Mouse (Mus musculus) hindbrain, embryonic 12.5 days (tissue): ENCODE results near the gene Prom1. TPM values are rescaled to one million over a fixed set of nuclear protein-coding genes. Genes with fewer than 3 reads are reported as not detected.
"Not testable (repeated sequence)": the region's sequence is repeated elsewhere in the genome, so short reads cannot be mapped to it uniquely, and the experiment has no call there.

Experiments used
- ATAC-seq: fragments of 200-750 bp; cut with Nextera tagmentation; 2 replicates; pipeline ENCODE4 v1.8.0; 2017; ENCODE audit warnings: moderate TSS enrichment; ENCODE audit not compliant: low FRiP score
- H3K27ac ChIP-seq: fragments of 300-500 bp; sonication (generic); 2 replicates; pipeline ENCODE4 v1.5.1; 2016; ENCODE audit warnings: mild to moderate bottlenecking
- H3K27me3 ChIP-seq: fragments of 300-500 bp; sonication (generic); 2 replicates; pipeline ENCODE4 v1.6.1; 2016; ENCODE audit warnings: mild to moderate bottlenecking
- H3K36me3 ChIP-seq: fragments of 300-500 bp; sonication (generic); 2 replicates; pipeline ENCODE4 v1.6.1; 2016; ENCODE audit warnings: mild to moderate bottlenecking
- H3K4me1 ChIP-seq: fragments of 300-500 bp; sonication (generic); 2 replicates; pipeline ENCODE4 v1.6.1; 2016
- H3K4me2 ChIP-seq: fragments of 300-500 bp; sonication (generic); replicated peaks from 2 replicates; pipeline ENCODE4 v1.6.1; 2016; ENCODE audit warnings: mild to moderate bottlenecking
- H3K4me3 ChIP-seq: fragments of 300-500 bp; sonication (generic); 2 replicates; pipeline ENCODE4 v1.5.1; 2016; ENCODE audit warnings: mild to moderate bottlenecking
- H3K9ac ChIP-seq: fragments of 300-500 bp; sonication (generic); 2 replicates; pipeline ENCODE4 v1.6.1; 2016; ENCODE audit warnings: mild to moderate bottlenecking, moderate library complexity
- H3K9me3 ChIP-seq: fragments of 300-500 bp; sonication (generic); replicated peaks from 2 replicates; pipeline ENCODE4 v1.6.1; 2016; ENCODE audit warnings: mild to moderate bottlenecking
- WGBS: fragments of 180-500 bp; shearing (Covaris S2); methylation state at CpG from one replicate; pipeline ENCODE4 v1.1.7; 2016; 5-methylcytosine and 5-hydroxymethylcytosine counted together
- polyA plus RNA-seq: library from polyadenylated mRNA; unstranded; fragments of >200 nt; fragmentation: Nextera tagmentation; extraction: Ambion mirVana; gene quantifications from 2 replicates; pipeline ENCODE4 v1.2.1, GENCODE M21; 2016

The Prom1 gene
- 88.3 and 95.5 TPM in 2 replicates for polyA plus RNA-seq

- peak within 1 kb of the TSS; percentile 94 for H3K4me2 ChIP-seq
- peaks cover 21% of the 10 kb centered on the region for H3K4me1 ChIP-seq
- H3K4me3 ChIP-seq: peak within 1 kb of the TSS; percentile 67
- H3K9me3 ChIP-seq: no peaks in the 10 kb centered on the region
- peak within 1 kb of the TSS; percentile 89 for H3K27ac ChIP-seq
- H3K36me3 ChIP-seq: no peaks in the 10 kb centered on the region
- peak; percentile 76 for ATAC-seq
- H3K9ac ChIP-seq: peak within 1 kb of the TSS; percentile 84
- no peaks in the 10 kb centered on the region for H3K27me3 ChIP-seq
- under 1% methylated on average over 44 of the region's 44 CpGs for WGBS
Observed at GRCm38 (mm10) chr5:44101231-44102110, at the start of gene Prom1. Prom1 (minus strand) TSS chr5:44102032.

- Histone ChIP-seq H3K4me1 (no peaks in the 10 kb centered on the region), H3K4me3 (no peak overlapping the region), H3K9me3 (no peaks in the 10 kb centered on the region), H3K36me3 (no peaks in the 10 kb centered on the region), H3K9ac (no peak overlapping the region), H3K4me2 (no peak overlapping the region), H3K27me3 (no peaks in the 10 kb centered on the region), H3K27ac (no peak overlapping the region)
- no peak for ATAC-seq
- 81% methylated on average over 3 of the region's 3 CpGs for WGBS
Observed at GRCm38 (mm10) chr5:44147732-44148131, 45.9 kb upstream of the Prom1 start.

- H3K27me3 ChIP-seq: no peaks in the 10 kb centered on the region
- H3K4me1 ChIP-seq: no peaks in the 10 kb centered on the region
- H3K9me3 ChIP-seq: no peaks in the 10 kb centered on the region
- no peak overlapping the region for H3K9ac ChIP-seq
- H3K4me3 ChIP-seq: no peak overlapping the region
- no peak overlapping the region for H3K27ac ChIP-seq
- 85% methylated on average over 6 of the region's 6 CpGs for WGBS
- H3K36me3 ChIP-seq: no peaks in the 10 kb centered on the region
- ATAC-seq: no peak
- no peak overlapping the region for H3K4me2 ChIP-seq
Observed at GRCm38 (mm10) chr5:44146437-44147332, 44.9 kb upstream of the Prom1 start.

- no peak overlapping the region for H3K4me2 ChIP-seq
- H3K36me3 ChIP-seq: no peaks in the 10 kb centered on the region
- H3K27ac ChIP-seq: no peak overlapping the region
- no peak overlapping the region for H3K4me3 ChIP-seq
- 21% methylated on average over 8 of the region's 8 CpGs for WGBS
- no peak overlapping the region for H3K9ac ChIP-seq
- no peaks in the 10 kb centered on the region for H3K4me1 ChIP-seq
- no peaks in the 10 kb centered on the region for H3K27me3 ChIP-seq
- H3K9me3 ChIP-seq: no peaks in the 10 kb centered on the region
- ATAC-seq: no peak
Observed at GRCm38 (mm10) chr5:44143467-44144235, 41.8 kb upstream of the Prom1 start.

GRCm38 (mm10) chr5:44127487-44127886 lies 25.7 kb upstream of the Prom1 start:
- Histone ChIP-seq H3K4me2 (no peak overlapping the region), H3K4me1 (no peaks in the 10 kb centered on the region), H3K9me3 (no peaks in the 10 kb centered on the region), H3K4me3 (no peak overlapping the region), H3K36me3 (no peaks in the 10 kb centered on the region), H3K27me3 (no peaks in the 10 kb centered on the region), H3K27ac (no peak overlapping the region), H3K9ac (no peak overlapping the region)
- no peak for ATAC-seq
- 82% methylated on average over 4 of the region's 4 CpGs for WGBS

GRCm38 (mm10) chr5:44126574-44126973 lies 24.7 kb upstream of the Prom1 start:
- not testable (repeated sequence) for H3K9ac ChIP-seq, H3K27me3 ChIP-seq, H3K36me3 ChIP-seq, H3K27ac ChIP-seq, H3K4me1 ChIP-seq, ATAC-seq, H3K9me3 ChIP-seq, H3K4me2 ChIP-seq, H3K4me3 ChIP-seq
- WGBS: 77% methylated on average over 8 of the region's 8 CpGs

- no peak overlapping the region for H3K27ac ChIP-seq
- H3K9me3 ChIP-seq: no peaks in the 10 kb centered on the region
- H3K27me3 ChIP-seq: no peaks in the 10 kb centered on the region
- no peaks in the 10 kb centered on the region for H3K4me1 ChIP-seq
- H3K9ac ChIP-seq: no peak overlapping the region
- H3K4me3 ChIP-seq: no peak overlapping the region
- no peak for ATAC-seq
- WGBS: 83% methylated on average over 2 of the region's 2 CpGs
- H3K4me2 ChIP-seq: no peak overlapping the region
- no peaks in the 10 kb centered on the region for H3K36me3 ChIP-seq
Observed at GRCm38 (mm10) chr5:44121390-44121789, 19.6 kb upstream of the Prom1 start.

- ATAC-seq: no peak
- WGBS: 84% methylated on average over 2 of the region's 2 CpGs
- Histone ChIP-seq H3K9me3 (no peaks in the 10 kb centered on the region), H3K27ac (no peak overlapping the region), H3K4me2 (no peak overlapping the region), H3K4me1 (no peaks in the 10 kb centered on the region), H3K36me3 (no peaks in the 10 kb centered on the region), H3K9ac (no peak overlapping the region), H3K27me3 (no peaks in the 10 kb centered on the region), H3K4me3 (no peak overlapping the region)
Observed at GRCm38 (mm10) chr5:44113138-44113537, 11.3 kb upstream of the Prom1 start.

GRCm38 (mm10) chr5:44109121-44109520 lies 7.3 kb upstream of the Prom1 start:
- H3K9me3 ChIP-seq: no peaks in the 10 kb centered on the region; the same call in 1 of the 2 replicates
- no peaks in the 10 kb centered on the region for H3K36me3 ChIP-seq
- WGBS: 72% methylated on average over 2 of the region's 2 CpGs
- no peak overlapping the region for H3K27ac ChIP-seq
- H3K27me3 ChIP-seq: no peaks in the 10 kb centered on the region
- ATAC-seq: no peak
- no peaks in the 10 kb centered on the region for H3K4me1 ChIP-seq
- no peak overlapping the region for H3K9ac ChIP-seq
- H3K4me2 ChIP-seq: no peak overlapping the region
- no peak overlapping the region for H3K4me3 ChIP-seq

DNA sequence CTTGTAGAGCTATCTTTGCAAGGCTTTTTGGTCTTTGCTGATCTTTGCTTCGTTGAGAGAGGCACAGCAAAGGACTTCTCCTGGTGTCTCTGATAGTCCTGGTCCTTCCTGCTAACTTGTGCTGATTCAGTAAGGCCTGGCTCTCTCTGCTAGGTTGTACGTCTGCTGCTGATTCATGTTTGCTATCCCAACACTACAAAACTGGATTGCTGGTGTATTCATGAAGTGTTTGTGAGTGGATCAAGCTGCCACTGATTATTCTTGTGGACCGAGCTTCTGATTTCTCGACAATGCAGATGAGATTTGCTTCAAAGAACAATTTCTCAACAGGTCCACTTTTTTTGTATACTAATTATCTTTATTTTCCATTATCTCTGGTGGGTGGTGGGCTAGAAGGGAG lies 6.3 kb upstream of the Prom1 start:
- 90% methylated on average over 4 of the region's 4 CpGs for WGBS
- no peak for ATAC-seq
- Histone ChIP-seq H3K27me3 (no peaks in the 10 kb centered on the region), H3K36me3 (no peaks in the 10 kb centered on the region), H3K9me3 (no peaks in the 10 kb centered on the region; the same call in 1 of the 2 replicates), H3K4me3 (no peak overlapping the region), H3K27ac (no peak overlapping the region), H3K9ac (no peak overlapping the region), H3K4me1 (no peaks in the 10 kb centered on the region), H3K4me2 (no peak overlapping the region)

DNA sequence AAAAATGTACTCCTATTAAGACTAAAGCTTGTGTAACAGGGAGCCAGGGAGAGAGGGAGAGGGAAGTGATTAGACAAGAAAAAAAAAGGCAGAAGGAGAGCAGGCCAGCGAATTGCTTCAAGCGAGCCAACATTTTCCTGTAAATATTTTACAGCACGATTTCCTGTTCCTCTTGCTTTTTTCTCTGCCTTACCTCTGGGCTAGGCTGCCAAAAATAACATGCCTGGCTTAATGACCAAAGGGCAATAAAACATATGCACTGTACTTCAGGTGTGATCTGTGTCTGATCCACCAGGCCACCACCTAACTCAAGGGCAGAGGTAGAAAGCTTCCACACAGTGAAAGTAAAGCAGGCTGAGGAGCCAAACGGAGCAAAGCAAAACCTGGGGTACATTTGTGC lies 3.4 kb upstream of the Prom1 start:
- peaks cover 11% of the 10 kb centered on the region for H3K4me1 ChIP-seq
- no peak overlapping the region for H3K9ac ChIP-seq
- H3K4me2 ChIP-seq: no peak overlapping the region
- 76% methylated on average over 4 of the region's 4 CpGs for WGBS
- no peak overlapping the region for H3K4me3 ChIP-seq
- no peaks in the 10 kb centered on the region; the same call in 1 of the 2 replicates for H3K9me3 ChIP-seq
- ATAC-seq: no peak
- H3K36me3 ChIP-seq: no peaks in the 10 kb centered on the region
- no peak overlapping the region for H3K27ac ChIP-seq
- H3K27me3 ChIP-seq: no peaks in the 10 kb centered on the region

DNA sequence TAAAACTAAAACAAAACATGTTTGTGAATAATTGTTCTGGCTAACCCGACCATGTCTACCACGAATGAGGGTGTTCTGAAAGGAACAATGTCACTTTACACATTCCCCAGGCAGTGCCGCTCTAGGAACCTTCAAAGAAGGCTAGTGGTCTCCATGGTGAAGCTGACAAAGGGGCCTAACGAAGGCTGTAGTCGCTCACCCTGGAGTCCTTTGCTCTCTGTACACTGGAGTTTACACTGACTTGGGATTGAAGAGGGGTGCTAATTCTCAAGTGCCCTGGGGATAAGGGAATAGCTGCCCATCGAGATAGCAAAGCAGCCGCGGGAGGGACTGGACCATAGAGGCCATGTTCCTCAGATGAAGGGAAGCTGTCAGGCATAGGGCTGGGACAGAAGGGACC lies 2.9 kb upstream of the Prom1 start:
- Histone ChIP-seq H3K36me3 (no peaks in the 10 kb centered on the region), H3K9me3 (no peaks in the 10 kb centered on the region; the same call in 1 of the 2 replicates), H3K9ac (no peak overlapping the region), H3K27me3 (no peaks in the 10 kb centered on the region), H3K27ac (no peak overlapping the region), H3K4me1 (peaks cover 14% of the 10 kb centered on the region), H3K4me2 (no peak overlapping the region), H3K4me3 (no peak overlapping the region)
- ATAC-seq: no peak
- WGBS: 27% methylated on average over 8 of the region's 8 CpGs
